Mouse (Mus musculus): Measurements from ENCODE around the gene Gse1. TPM values are rescaled to one million over a fixed set of nuclear protein-coding genes. Genes with fewer than 3 reads are reported as not detected.
A peak's percentile ranks its signal among the peaks of the same experiment; 100 is the strongest.

The Gse1 gene
- polyA plus RNA-seq, 1 experiment from 2014 or later, result 25.3 TPM

GRCm38 (mm10) chr8:120510035-120510416 lies 281.8 kb downstream of the Gse1 start:
- no peak overlapping the region for H3K4me3 ChIP-seq (ENCODE audit: low read depth, low read length)
- H3K27me3 ChIP-seq (replicated peaks; ENCODE audit: control insufficient read depth, insufficient read depth, low read length), result no peaks in the 10 kb centered on the region
- H3K4me2 ChIP-seq, result peak overlapping the region; percentile 56
- H3K9me3 ChIP-seq (ENCODE audit: control insufficient read depth, low read length), result no peaks in the 10 kb centered on the region
- no peak for DNase-seq (ENCODE audit: low spot score)
- no peaks in the 10 kb centered on the region; the same call in 1 of the 2 replicates for H3K36me3 ChIP-seq (ENCODE audit: control insufficient read depth, insufficient read depth, low read length)
- peak overlapping the region; percentile 10 for H3K9ac ChIP-seq (ENCODE audit: low read depth, low read length)
- H3K4me1 ChIP-seq (replicated peaks; ENCODE audit: control insufficient read depth, insufficient read depth, low read length), result peaks cover 87% of the 10 kb centered on the region
- no peak; the same call in 1 of the 2 replicates for ATAC-seq (replicated peaks; ENCODE audit: low FRiP score)
- 2% methylated on average over 5 of the region's 6 CpGs for WGBS
- H3K27ac ChIP-seq (ENCODE audit: low read depth, low read length), result peak overlapping the region; percentile 51; the same call in 1 of the 2 replicates

GRCm38 (mm10) chr8:120510863-120511457 lies 282.7 kb downstream of the Gse1 start:
- ATAC-seq (replicated peaks; ENCODE audit: low FRiP score), result no peak
- WGBS, result 28% methylated on average over 5 of the region's 5 CpGs
- no peak overlapping the region; the same call in 1 of the 2 replicates for H3K4me2 ChIP-seq

GRCm38 (mm10) chr8:120511737-120512136 lies 283.5 kb downstream of the Gse1 start:
- H3K4me2 ChIP-seq, result no peak overlapping the region
- no peaks in the 10 kb centered on the region for H3K9me3 ChIP-seq (ENCODE audit: control insufficient read depth, low read length)
- H3K36me3 ChIP-seq (ENCODE audit: control insufficient read depth, insufficient read depth, low read length), result no peaks in the 10 kb centered on the region; the same call in 1 of the 2 replicates
- no peak overlapping the region for H3K9ac ChIP-seq (ENCODE audit: low read depth, low read length)
- no peak overlapping the region for H3K4me3 ChIP-seq (ENCODE audit: low read depth, low read length)
- H3K27ac ChIP-seq (ENCODE audit: low read depth, low read length), result no peak overlapping the region
- WGBS, result 55% methylated on average over 8 of the region's 8 CpGs
- ATAC-seq (replicated peaks; ENCODE audit: low FRiP score), result no peak
- H3K27me3 ChIP-seq (replicated peaks; ENCODE audit: control insufficient read depth, insufficient read depth, low read length), result no peaks in the 10 kb centered on the region
- no peak for DNase-seq (ENCODE audit: low spot score)
- H3K4me1 ChIP-seq (replicated peaks; ENCODE audit: control insufficient read depth, insufficient read depth, low read length), result peaks cover 87% of the 10 kb centered on the region

More at GRCm38 (mm10) chr8:120510863-120511457, 282.7 kb downstream of the Gse1 start:
- H3K36me3 ChIP-seq (ENCODE audit: control insufficient read depth, insufficient read depth, low read length), result no peaks in the 10 kb centered on the region; the same call in 1 of the 2 replicates
- H3K9me3 ChIP-seq (ENCODE audit: control insufficient read depth, low read length), result no peaks in the 10 kb centered on the region
- peaks cover 86% of the 10 kb centered on the region for H3K4me1 ChIP-seq (replicated peaks; ENCODE audit: control insufficient read depth, insufficient read depth, low read length)
- no peak overlapping the region for H3K9ac ChIP-seq (ENCODE audit: low read depth, low read length)
- no peak overlapping the region for H3K4me3 ChIP-seq (ENCODE audit: low read depth, low read length)
- H3K27ac ChIP-seq (ENCODE audit: low read depth, low read length), result 0 out of 2 replicates have a peak overlapping the region, but pooled peaks have one; percentile 34
- DNase-seq (ENCODE audit: low spot score), result no peak
- no peaks in the 10 kb centered on the region for H3K27me3 ChIP-seq (replicated peaks; ENCODE audit: control insufficient read depth, insufficient read depth, low read length)

GRCm38 (mm10) chr8:120512326-120512725 lies 284.1 kb downstream of the Gse1 start:
- no peak overlapping the region for H3K4me2 ChIP-seq
- H3K4me1 ChIP-seq (replicated peaks; ENCODE audit: control insufficient read depth, insufficient read depth, low read length), result peaks cover 88% of the 10 kb centered on the region
- H3K9me3 ChIP-seq (ENCODE audit: control insufficient read depth, low read length), result no peaks in the 10 kb centered on the region
- no peaks in the 10 kb centered on the region for H3K27me3 ChIP-seq (replicated peaks; ENCODE audit: control insufficient read depth, insufficient read depth, low read length)
- H3K27ac ChIP-seq (ENCODE audit: low read depth, low read length), result no peak overlapping the region
- WGBS, result 65% methylated on average over 11 of the region's 11 CpGs
- H3K4me3 ChIP-seq (ENCODE audit: low read depth, low read length), result no peak overlapping the region
- ATAC-seq (replicated peaks; ENCODE audit: low FRiP score) (no peak), DNase-seq (ENCODE audit: low spot score) (no peak)
- no peaks in the 10 kb centered on the region; the same call in 1 of the 2 replicates for H3K36me3 ChIP-seq (ENCODE audit: control insufficient read depth, insufficient read depth, low read length)
- H3K9ac ChIP-seq (ENCODE audit: low read depth, low read length), result no peak overlapping the region

- Histone ChIP-seq H3K9me3 (ENCODE audit: control insufficient read depth, low read length) (no peaks in the 10 kb centered on the region), H3K27me3 (replicated peaks; ENCODE audit: control insufficient read depth, insufficient read depth, low read length) (no peaks in the 10 kb centered on the region), H3K9ac (ENCODE audit: low read depth, low read length) (no peak overlapping the region), H3K4me2 (no peak overlapping the region; the same call in 1 of the 2 replicates), H3K4me1 (replicated peaks; ENCODE audit: control insufficient read depth, insufficient read depth, low read length) (peaks cover 88% of the 10 kb centered on the region), H3K27ac (ENCODE audit: low read depth, low read length) (no peak overlapping the region), H3K4me3 (ENCODE audit: low read depth, low read length) (no peak overlapping the region), H3K36me3 (ENCODE audit: control insufficient read depth, insufficient read depth, low read length) (no peaks in the 10 kb centered on the region; the same call in 1 of the 2 replicates)
- 63% methylated on average over 6 of the region's 6 CpGs for WGBS
- DNase-seq (ENCODE audit: low spot score), result no peak
- ATAC-seq (replicated peaks; ENCODE audit: low FRiP score), result no peak
Measured at GRCm38 (mm10) chr8:120513145-120513544, 284.9 kb downstream of the Gse1 start.

GRCm38 (mm10) chr8:120513638-120514461 lies 285.6 kb downstream of the Gse1 start:
- Histone ChIP-seq H3K27me3 (replicated peaks; ENCODE audit: control insufficient read depth, insufficient read depth, low read length) (no peaks in the 10 kb centered on the region), H3K4me2 (no peak overlapping the region), H3K9ac (ENCODE audit: low read depth, low read length) (no peak overlapping the region), H3K9me3 (ENCODE audit: control insufficient read depth, low read length) (no peaks in the 10 kb centered on the region), H3K4me1 (replicated peaks; ENCODE audit: control insufficient read depth, insufficient read depth, low read length) (peaks cover 88% of the 10 kb centered on the region), H3K27ac (ENCODE audit: low read depth, low read length) (0 out of 2 replicates have a peak overlapping the region, but pooled peaks have one; percentile 29), H3K4me3 (ENCODE audit: low read depth, low read length) (no peak overlapping the region), H3K36me3 (ENCODE audit: control insufficient read depth, insufficient read depth, low read length) (no peaks in the 10 kb centered on the region; the same call in 1 of the 2 replicates)
- 47% methylated on average over 26 of the region's 26 CpGs for WGBS
- DNase-seq (ENCODE audit: low spot score) (no peak), ATAC-seq (replicated peaks; ENCODE audit: low FRiP score) (no peak)

- Histone ChIP-seq H3K4me3 (ENCODE audit: low read depth, low read length) (no peak overlapping the region), H3K4me2 (no peak overlapping the region; the same call in 1 of the 2 replicates), H3K4me1 (replicated peaks; ENCODE audit: control insufficient read depth, insufficient read depth, low read length) (peaks cover 86% of the 10 kb centered on the region), H3K27ac (ENCODE audit: low read depth, low read length) (0 out of 2 replicates have a peak overlapping the region, but pooled peaks have one; percentile 22), H3K27me3 (replicated peaks; ENCODE audit: control insufficient read depth, insufficient read depth, low read length) (no peaks in the 10 kb centered on the region), H3K9me3 (ENCODE audit: control insufficient read depth, low read length) (no peaks in the 10 kb centered on the region), H3K36me3 (ENCODE audit: control insufficient read depth, insufficient read depth, low read length) (no peaks in the 10 kb centered on the region; the same call in 1 of the 2 replicates), H3K9ac (ENCODE audit: low read depth, low read length) (no peak overlapping the region)
- 91% methylated on average over 2 of the region's 2 CpGs for WGBS
- no peak for ATAC-seq (replicated peaks; ENCODE audit: low FRiP score)
- DNase-seq (ENCODE audit: low spot score), result no peak
Measured at GRCm38 (mm10) chr8:120515214-120515613, 287.0 kb downstream of the Gse1 start.

- H3K27me3 ChIP-seq (replicated peaks; ENCODE audit: control insufficient read depth, insufficient read depth, low read length), result no peaks in the 10 kb centered on the region
- no peaks in the 10 kb centered on the region for H3K9me3 ChIP-seq (ENCODE audit: control insufficient read depth, low read length)
- DNase-seq (ENCODE audit: low spot score), result no peak
- no peak overlapping the region for H3K4me3 ChIP-seq (ENCODE audit: low read depth, low read length)
- no peaks in the 10 kb centered on the region; the same call in 1 of the 2 replicates for H3K36me3 ChIP-seq (ENCODE audit: control insufficient read depth, insufficient read depth, low read length)
- WGBS, result 82% methylated on average over 6 of the region's 6 CpGs
- ATAC-seq (replicated peaks; ENCODE audit: low FRiP score), result no peak
- 0 out of 2 replicates have a peak overlapping the region, but pooled peaks have one; percentile 22 for H3K27ac ChIP-seq (ENCODE audit: low read depth, low read length)
- H3K9ac ChIP-seq (ENCODE audit: low read depth, low read length), result no peak overlapping the region
- H3K4me1 ChIP-seq (replicated peaks; ENCODE audit: control insufficient read depth, insufficient read depth, low read length), result peaks cover 86% of the 10 kb centered on the region
- H3K4me2 ChIP-seq, result no peak overlapping the region; the same call in 1 of the 2 replicates
Measured at GRCm38 (mm10) chr8:120515650-120516049, 287.4 kb downstream of the Gse1 start.

Data from liver, embryonic 11.5 days (tissue).